Mouse (Mus musculus): Measurements from ENCODE around the gene Ooep. TPM values are rescaled to one million over a fixed set of nuclear protein-coding genes. Genes with fewer than 3 reads are reported as not detected.
A peak's percentile ranks its signal among the peaks of the same experiment; 100 is the strongest.

The Ooep gene
- 0.87 TPM in 1 of 3 replicates, not detected in the others for total RNA-seq (2017)

- ATAC-seq (replicated peaks; ENCODE audit: insufficient number of reproducible peaks, low FRiP score, low TSS enrichment, poor library complexity, severe bottlenecking) = no peak
These were observed at the start of gene Ooep for GRCm38 (mm10) chr9:78378113-78378785. TSS of gene Ooep (minus strand) at chr9:78378725.

DNA sequence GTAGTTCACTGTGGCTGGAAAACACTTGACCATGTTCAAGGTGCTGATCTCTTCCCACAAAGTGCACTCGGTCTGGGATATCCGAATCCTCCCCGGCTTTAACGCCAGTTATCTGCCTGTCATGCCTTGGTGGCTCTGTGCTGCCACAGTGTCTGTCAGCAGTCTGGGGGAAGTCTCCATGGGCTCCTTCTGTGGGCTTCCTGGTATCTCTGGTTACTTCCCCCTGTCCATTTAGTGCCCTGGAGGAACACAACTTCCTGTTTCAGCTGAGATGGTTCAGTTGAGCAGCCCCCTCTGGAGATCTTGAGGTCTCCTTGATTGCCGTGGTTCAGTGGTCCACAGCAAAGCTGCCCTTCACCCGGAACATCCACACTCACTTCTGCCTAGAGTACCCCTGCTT is 49.7 kb upstream of the Ooep start:
- ATAC-seq (replicated peaks; ENCODE audit: insufficient number of reproducible peaks, low FRiP score, low TSS enrichment, poor library complexity, severe bottlenecking) = peak; percentile 63

DNA sequence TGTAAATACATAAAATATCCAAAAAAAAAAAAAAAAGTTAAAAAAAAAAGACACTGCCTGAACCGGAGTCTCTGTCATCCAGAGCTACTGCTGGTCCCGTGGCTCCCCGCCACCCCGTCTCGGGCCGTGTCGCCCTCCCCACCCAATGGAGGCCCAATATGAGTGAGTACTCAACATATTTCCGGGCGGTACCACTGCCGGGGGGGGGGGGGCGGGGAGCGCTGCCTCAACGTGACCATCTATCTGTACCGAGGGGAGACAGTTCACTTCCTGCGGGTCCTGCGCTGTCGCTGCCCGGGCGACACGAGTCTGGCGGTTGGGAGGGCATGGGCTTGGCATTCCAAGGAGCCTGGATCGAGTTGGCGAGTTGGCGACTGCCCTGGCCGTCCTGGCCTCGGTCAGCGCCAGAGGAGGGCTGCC is 48.8 kb upstream of the Ooep start:
- no peak; the same call in 1 of the 2 replicates for ATAC-seq (replicated peaks; ENCODE audit: insufficient number of reproducible peaks, low FRiP score, low TSS enrichment, poor library complexity, severe bottlenecking)

DNA sequence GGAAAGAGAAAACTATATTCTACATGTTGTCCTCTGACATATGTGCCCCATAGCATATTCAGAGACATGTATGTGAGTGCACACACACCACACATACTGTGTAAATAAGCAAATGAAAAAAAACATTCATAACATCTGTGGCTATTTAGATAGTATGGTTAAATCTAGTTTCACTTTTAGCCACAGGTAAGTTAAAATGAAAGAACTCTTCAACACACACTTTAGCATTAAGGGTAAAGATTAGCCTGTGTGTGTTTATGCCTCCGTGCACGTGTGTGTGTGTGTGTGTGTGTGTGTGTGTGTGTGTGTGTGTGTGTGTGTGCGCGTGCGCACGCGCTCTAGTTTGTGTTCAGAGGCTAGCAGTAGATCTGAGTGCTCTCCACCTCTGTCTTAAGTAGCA is 23.1 kb upstream of the Ooep start:
- no peak for ATAC-seq (replicated peaks; ENCODE audit: insufficient number of reproducible peaks, low FRiP score, low TSS enrichment, poor library complexity, severe bottlenecking)

DNA sequence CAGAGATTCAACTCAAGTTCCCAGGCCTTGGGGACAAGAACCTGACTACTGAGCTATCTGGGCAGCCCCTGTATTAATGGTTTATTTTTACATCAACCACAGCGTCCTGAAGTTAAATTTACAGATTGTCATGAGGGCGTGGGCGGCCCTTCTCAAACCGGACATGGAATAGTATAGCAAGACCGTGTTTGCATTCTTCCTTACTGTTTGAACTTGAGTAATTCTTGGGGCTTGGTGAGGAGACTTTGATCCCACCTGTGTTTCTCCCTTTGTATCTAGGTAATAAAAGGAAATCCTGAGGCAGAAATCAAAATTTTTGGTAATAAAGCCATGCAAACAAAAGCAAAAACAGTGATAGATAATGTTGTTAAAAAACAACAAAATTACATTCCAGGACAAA is 22.0 kb upstream of the Ooep start:
- ATAC-seq (replicated peaks; ENCODE audit: insufficient number of reproducible peaks, low FRiP score, low TSS enrichment, poor library complexity, severe bottlenecking) = no peak

GRCm38 (mm10) chr9:78396517-78396916 is 18.0 kb upstream of the Ooep start:
- no peak for ATAC-seq (replicated peaks; ENCODE audit: insufficient number of reproducible peaks, low FRiP score, low TSS enrichment, poor library complexity, severe bottlenecking)

GRCm38 (mm10) chr9:78395630-78396351 is 17.3 kb upstream of the Ooep start, which contains the start of gene Ddx43:
TSS of gene Ddx43 (plus strand) at chr9:78395777.
- ATAC-seq (replicated peaks; ENCODE audit: insufficient number of reproducible peaks, low FRiP score, low TSS enrichment, poor library complexity, severe bottlenecking) = 0 out of 2 replicates have a peak, but pooled peaks have one; percentile 35

DNA sequence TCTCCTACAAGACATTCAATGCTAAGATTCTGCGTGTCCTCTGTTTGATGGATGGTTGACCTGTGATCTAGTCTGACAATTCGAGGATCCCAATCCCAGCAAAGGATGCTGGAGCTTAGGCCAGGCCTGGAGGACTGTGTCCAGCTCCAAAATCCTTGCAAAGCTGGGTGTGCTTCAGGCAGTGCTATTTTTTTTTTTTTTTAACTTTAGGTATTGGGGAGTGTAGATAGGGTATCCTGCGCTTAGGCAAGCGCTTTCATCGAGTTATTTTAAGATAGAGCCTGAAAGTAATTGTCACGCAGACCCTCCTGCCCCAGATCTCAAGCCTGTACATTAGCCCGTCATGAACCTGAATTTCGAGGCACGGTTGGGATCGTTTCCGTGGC is 16.7 kb upstream of the Ooep start:
- no peak for ATAC-seq (replicated peaks; ENCODE audit: insufficient number of reproducible peaks, low FRiP score, low TSS enrichment, poor library complexity, severe bottlenecking)

- ATAC-seq (replicated peaks; ENCODE audit: insufficient number of reproducible peaks, low FRiP score, low TSS enrichment, poor library complexity, severe bottlenecking) = no peak
These were observed 16.1 kb upstream of the Ooep start for GRCm38 (mm10) chr9:78394602-78395001.

GRCm38 (mm10) chr9:78393741-78394140 is 15.2 kb upstream of the Ooep start:
- no peak for ATAC-seq (replicated peaks; ENCODE audit: insufficient number of reproducible peaks, low FRiP score, low TSS enrichment, poor library complexity, severe bottlenecking)

GRCm38 (mm10) chr9:78389981-78390380 is 11.5 kb upstream of the Ooep start:
- no peak for ATAC-seq (replicated peaks; ENCODE audit: insufficient number of reproducible peaks, low FRiP score, low TSS enrichment, poor library complexity, severe bottlenecking)

GRCm38 (mm10) chr9:78386947-78387346 is 8.4 kb upstream of the Ooep start:
- no peak for ATAC-seq (replicated peaks; ENCODE audit: insufficient number of reproducible peaks, low FRiP score, low TSS enrichment, poor library complexity, severe bottlenecking)

- no peak for ATAC-seq (replicated peaks; ENCODE audit: insufficient number of reproducible peaks, low FRiP score, low TSS enrichment, poor library complexity, severe bottlenecking)
These were observed 7.4 kb upstream of the Ooep start for GRCm38 (mm10) chr9:78385893-78386292.

- ATAC-seq (replicated peaks; ENCODE audit: insufficient number of reproducible peaks, low FRiP score, low TSS enrichment, poor library complexity, severe bottlenecking) = no peak
These were observed 979 bp downstream of the Ooep start for GRCm38 (mm10) chr9:78377546-78377945.

GRCm38 (mm10) chr9:78375486-78375885 is 3.0 kb downstream of the Ooep start:
- ATAC-seq (replicated peaks; ENCODE audit: insufficient number of reproducible peaks, low FRiP score, low TSS enrichment, poor library complexity, severe bottlenecking) = no peak

GRCm38 (mm10) chr9:78374885-78375389 is 3.6 kb downstream of the Ooep start:
- ATAC-seq (replicated peaks; ENCODE audit: insufficient number of reproducible peaks, low FRiP score, low TSS enrichment, poor library complexity, severe bottlenecking) = no peak

GRCm38 (mm10) chr9:78374397-78374796 is 4.1 kb downstream of the Ooep start:
- ATAC-seq (replicated peaks; ENCODE audit: insufficient number of reproducible peaks, low FRiP score, low TSS enrichment, poor library complexity, severe bottlenecking) = no peak

GRCm38 (mm10) chr9:78372827-78373504 is 5.6 kb downstream of the Ooep start:
- no peak for ATAC-seq (replicated peaks; ENCODE audit: insufficient number of reproducible peaks, low FRiP score, low TSS enrichment, poor library complexity, severe bottlenecking)

GRCm38 (mm10) chr9:78371441-78371840 is 7.1 kb downstream of the Ooep start:
- no peak for ATAC-seq (replicated peaks; ENCODE audit: insufficient number of reproducible peaks, low FRiP score, low TSS enrichment, poor library complexity, severe bottlenecking)

All from monocyte, adult 5-6 weeks (primary cell).